In the genomic region with DNA sequence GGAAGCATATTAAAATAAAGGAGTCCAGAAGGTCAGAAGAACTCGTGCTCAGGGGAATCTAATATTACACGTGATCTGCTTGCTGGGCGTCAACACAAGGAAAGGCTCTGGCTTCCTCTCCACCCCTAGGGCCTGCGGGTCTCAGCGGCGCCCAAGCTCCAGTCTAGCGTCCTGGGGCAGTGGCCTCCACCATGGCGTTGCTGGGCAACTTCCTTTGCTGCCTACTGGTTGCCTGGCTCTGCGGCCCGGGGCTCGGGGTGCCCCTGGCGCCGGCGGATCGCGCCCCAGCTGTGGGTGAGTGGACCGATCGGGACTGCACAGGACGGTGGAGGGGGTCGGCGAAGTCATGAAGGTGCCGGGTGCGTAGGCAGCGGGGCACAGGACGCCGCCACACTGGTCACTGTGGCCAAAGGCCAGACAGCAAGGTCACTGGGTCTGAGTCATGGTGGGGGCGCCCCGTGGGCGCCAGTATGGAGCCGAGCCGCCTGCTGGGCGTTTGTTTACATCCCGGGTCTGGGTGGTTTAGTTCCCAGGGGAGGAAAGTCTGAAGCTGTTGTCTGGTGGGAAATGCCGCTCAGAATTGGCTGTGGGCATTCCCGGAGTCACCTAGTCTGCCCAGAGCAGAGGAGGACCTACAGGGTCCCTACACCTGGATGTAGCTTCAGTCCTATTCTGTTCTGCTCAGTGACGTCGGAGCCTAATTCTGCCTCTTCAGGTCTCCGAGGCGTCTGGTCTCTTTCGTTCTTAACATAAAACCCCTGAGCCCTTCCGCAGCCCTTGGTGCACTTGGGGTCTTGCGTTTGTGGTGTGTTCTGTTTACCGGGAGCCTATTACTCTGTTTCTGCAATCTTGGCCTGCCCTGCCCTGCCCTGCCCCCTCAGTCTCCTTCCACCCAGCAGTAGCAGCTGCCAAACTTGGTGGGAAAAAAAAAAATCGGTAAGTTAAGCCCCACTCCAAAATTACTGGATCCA, we compare ENCODE assay signal across 8 mouse cellular contexts. TPM values are rescaled to one million over a fixed set of nuclear protein-coding genes. Genes with fewer than 3 reads are reported as not detected.
DNase-seq lines count a peak whose midpoint lies in the region; ATAC-seq and TF ChIP-seq lines count a peak whose summit lies in the region.

No protein-coding gene starts in this region.

- no peaks in the 10 kb centered on the region for H3K4me1 ChIP-seq in hindbrain, embryonic 11.5 days (replicated peaks; ENCODE audit: control insufficient read depth, insufficient read depth, low read length)

- H3K36me3 ChIP-seq in hindbrain, embryonic 11.5 days (ENCODE audit: control insufficient read depth, insufficient read depth, low read length) = no peaks in the 10 kb centered on the region

- WGBS in hindbrain, embryonic 11.5 days = 2% methylated on average over 44 of the region's 44 CpGs

- TF ChIP-seq CTCF in left cerebral cortex, adult 2 months (IDR thresholded peaks at IDR 0.05) = peak; percentile 7; the same call in 1 of the 2 replicates

- peak overlapping the region; percentile 48 for H3K4me3 ChIP-seq in hindbrain, embryonic 11.5 days (ENCODE audit: low read depth, low read length)
- H3K4me3 ChIP-seq in left cerebral cortex, adult 2 months = peak overlapping the region; percentile 73

- intact Hi-C loops in left cerebral cortex, adult 2 months (cut with DNase I) = no loop called here

- peak overlapping the region; percentile 64 for H3K9ac ChIP-seq in hindbrain, embryonic 11.5 days (ENCODE audit: low read depth, low read length)

- peak; percentile 78 for ATAC-seq in hindbrain, embryonic 11.5 days (ENCODE audit: low FRiP score)

- no peaks in the 10 kb centered on the region; the same call in 1 of the 2 replicates for H3K9me3 ChIP-seq in hindbrain, embryonic 11.5 days (ENCODE audit: control insufficient read depth, low read length)

- peak overlapping the region; percentile 27; the same call in 1 of the 2 replicates for H3K27ac ChIP-seq in hindbrain, embryonic 11.5 days (ENCODE audit: low read depth, low read length)
- peak overlapping the region; percentile 94 for H3K27ac ChIP-seq in left cerebral cortex, adult 2 months

- peak overlapping the region; percentile 91 for H3K4me2 ChIP-seq in hindbrain, embryonic 11.5 days (replicated peaks; ENCODE audit: low read depth, low read length)

- peak; percentile 18 for DNase-seq in R1 (ENCODE audit: low read depth, low spot score)
- peak; percentile 31 for DNase-seq in cerebellum, adult 9-10 months
- peak; percentile 27 for DNase-seq in forelimb bud, embryonic 11.5 days (ENCODE audit: low read depth, low spot score)
- peak; percentile 57 for DNase-seq in hindbrain, embryonic 11.5 days (ENCODE audit: low spot score)
- peak; percentile 23 to 38 for DNase-seq in left cerebral cortex, adult 2 months (ENCODE audit: extremely low spot score in 1 of 2, low spot score in 2 of 2)
- DNase-seq in lung, postnatal 4 days = peak; percentile 71 to 75
- DNase-seq in retina, embryonic 14.5 days (ENCODE audit: low spot score) = peak; percentile 51
- peak; percentile 48 for DNase-seq in urinary bladder, adult 2 months (ENCODE audit: low spot score)

- no peaks in the 10 kb centered on the region for H3K27me3 ChIP-seq in hindbrain, embryonic 11.5 days (ENCODE audit: control insufficient read depth, insufficient read depth, low read length)

RNA-seq across cellular contexts. Expression of a gene that starts 0.6 kb away (rescaled TPM):
- 13.1 and 13.9 TPM in 2 replicates for polyA plus RNA-seq in hindbrain, embryonic 11.5 days (2014; fragmentation: Nextera tagmentation; extraction: Ambion mirVana)
- 10 to 100 TPM; 22.0 to 26.4 TPM for total RNA-seq in left cerebral cortex, adult 2 months (2021)
- 46.4 and 50.2 TPM in 2 replicates for polyA plus RNA-seq in urinary bladder, adult 2 months (2012; rRNA removed)

RNA-seq across cellular contexts. Expression of a gene that starts 10.1 kb away (rescaled TPM):
- polyA plus RNA-seq in hindbrain, embryonic 11.5 days (2014; fragmentation: Nextera tagmentation; extraction: Ambion mirVana) = 1,341 and 1,349 TPM in 2 replicates
- total RNA-seq in left cerebral cortex, adult 2 months (2021) = 10 to 100 TPM; 48.7 to 65.4 TPM
- polyA plus RNA-seq in urinary bladder, adult 2 months (2012; rRNA removed) = 0.95 and 1.4 TPM in 2 replicates

Comparison
In these comparisons a context has a peak if more than half of its experiments do, and no peak if none do; other contexts are left out.
1. Peak in every context shown above with its lines: DNase-seq, ATAC-seq, H3K4me3 ChIP-seq and H3K27ac ChIP-seq.
2. DNase-seq: peak in every context shown above with its lines; median percentile 73 in lung, postnatal 4 days; 57 in hindbrain, embryonic 11.5 days; 51 in retina, embryonic 14.5 days; 48 in urinary bladder, adult 2 months; 31 in cerebellum, adult 9-10 months; 30 in left cerebral cortex, adult 2 months; 27 in forelimb bud, embryonic 11.5 days; 18 in R1.
3. RNA of a gene that starts 10.1 kb away (polyA plus RNA-seq): 1,341 to 1,349 TPM in hindbrain, embryonic 11.5 days; 0.95 to 1.4 TPM in urinary bladder, adult 2 months; every median in the first group is over 100 times any median in the second.